Comparison of ENCODE assay signal across 28 mouse cellular contexts in genomic region chr8:4211097-4211496, GRCm38 (mm10). TPM values are rescaled to one million over a fixed set of nuclear protein-coding genes. Genes with fewer than 3 reads are reported as not detected.
DNase-seq lines count a peak whose midpoint lies in the region; ATAC-seq and TF ChIP-seq lines count a peak whose summit lies in the region.
"Had no signal": no experiment of that assay in that cellular context is flagged by ENCODE, and none has a peak within 500 bp of the region (broad histone marks: within the 10 kb centered on the region; RNA-seq: fewer than 3 reads in every experiment).

No protein-coding gene starts in this region.

- H3K4me1 ChIP-seq in intestine, postnatal 0 days (replicated peaks; ENCODE audit: control insufficient read depth, insufficient read depth, low read length): peaks cover 11% of the 10 kb centered on the region
- H3K4me1 ChIP-seq in intestine, embryonic 15.5 days (replicated peaks): peaks cover 44% of the 10 kb centered on the region
- H3K4me1 ChIP-seq in midbrain, embryonic 14.5 days (ENCODE audit: control insufficient read depth, insufficient read depth, low read length): peaks cover 35% of the 10 kb centered on the region
- peaks cover 33% of the 10 kb centered on the region for H3K4me1 ChIP-seq in midbrain, embryonic 16.5 days (ENCODE audit: control insufficient read depth, insufficient read depth, low read length)
- H3K4me1 ChIP-seq in MEL (ENCODE audit: control insufficient read depth in 1 of 2, insufficient read depth in 2 of 2, low read length in 2 of 2): peaks cover 2 to 15% of the 10 kb centered on the region in 2 experiments; a peak in 3 of 4 replicates

- no peak for DNase-seq in midbrain, embryonic 14.5 days
- peak; percentile 41 for DNase-seq in MEL (ENCODE audit: low read depth, low spot score)
- DNase-seq in naive thymus-derived CD4-positive, alpha-beta T cell, adult 2 months (ENCODE audit: low read depth): peak; percentile 30
- DNase-seq in cerebellum, adult 11 months: no peak
- DNase-seq in right cerebral cortex, postnatal 4 days: no peak
- DNase-seq: adrenal gland, postnatal 36 days; cerebellum, adult 9-10 months; heart, postnatal 10 days; kidney, adult 18-20 months; layer of hippocampus, postnatal 36 days; liver; lung, adult 18-20 months; right cerebral cortex, postnatal 14 days; thymus, adult 2 months had no signal

- no peak overlapping the region for H3K9ac ChIP-seq in intestine, postnatal 0 days (ENCODE audit: low read depth, low read length)
- no peak overlapping the region for H3K9ac ChIP-seq in intestine, embryonic 15.5 days
- H3K9ac ChIP-seq in midbrain, embryonic 14.5 days (replicated peaks; ENCODE audit: low read length): no peak overlapping the region
- no peak overlapping the region for H3K9ac ChIP-seq in midbrain, embryonic 16.5 days (ENCODE audit: low read depth, low read length)
- no peak overlapping the region for H3K9ac ChIP-seq in MEL (ENCODE audit: control insufficient read depth, low read depth, low read length, poor library complexity, severe bottlenecking)
- H3K9ac ChIP-seq: forebrain, embryonic 15.5 days; hindbrain, embryonic 14.5 days; neural tube, embryonic 12.5 days; stomach, embryonic 15.5 days had no signal

- no peak overlapping the region for H3K4me3 ChIP-seq in intestine, postnatal 0 days (ENCODE audit: low read depth, low read length)
- H3K4me3 ChIP-seq in intestine, embryonic 15.5 days (replicated peaks): no peak overlapping the region
- H3K4me3 ChIP-seq in midbrain, embryonic 14.5 days (replicated peaks; ENCODE audit: low read depth, low read length): no peak overlapping the region
- H3K4me3 ChIP-seq in midbrain, embryonic 16.5 days (ENCODE audit: low read depth, low read length): no peak overlapping the region
- no peak overlapping the region for H3K4me3 ChIP-seq in MEL (ENCODE audit: control insufficient read depth in 1 of 2, insufficient read depth in 1 of 2, low read depth in 2 of 2, low read length in 2 of 2)
- H3K4me3 ChIP-seq: forebrain, embryonic 15.5 days; heart, embryonic 10.5 days; neural tube, embryonic 12.5 days; stomach, embryonic 15.5 days had no signal

- peak; percentile 18; the same call in 1 of the 2 replicates for TF ChIP-seq CTCF in intestine, postnatal 0 days (IDR thresholded peaks at IDR 0.05; ENCODE audit: low read depth)
- TF ChIP-seq CTCF in MEL (IDR thresholded peaks at IDR 0.05 in 2 of 3, conservative IDR thresholded peaks at IDR 0.05 in 1 of 3; ENCODE audit: control insufficient read depth in 1 of 3, insufficient read depth in 1 of 3, low read depth in 2 of 3, low read length in 3 of 3, poor library complexity in 1 of 3, severe bottlenecking in 1 of 3): peak in 2 of 3 experiments; percentile 7 to 30; a peak in 2 of 6 replicates

- H3K27me3 ChIP-seq in intestine, postnatal 0 days (replicated peaks; ENCODE audit: control insufficient read depth, insufficient read depth, low read length): peaks cover 4% of the 10 kb centered on the region
- H3K27me3 ChIP-seq in intestine, embryonic 15.5 days (replicated peaks): peaks cover 7% of the 10 kb centered on the region
- no peaks in the 10 kb centered on the region for H3K27me3 ChIP-seq in midbrain, embryonic 14.5 days (ENCODE audit: control insufficient read depth, insufficient read depth, low read length)
- H3K27me3 ChIP-seq in midbrain, embryonic 16.5 days (ENCODE audit: control insufficient read depth, insufficient read depth, low read depth, low read length): no peaks in the 10 kb centered on the region
- H3K27me3 ChIP-seq in MEL (ENCODE audit: control insufficient read depth in 1 of 2, insufficient read depth in 2 of 2, low read length in 2 of 2): no peaks in the 10 kb centered on the region
- H3K27me3 ChIP-seq: CH12.LX; forebrain, embryonic 15.5 days had no signal

- no peak for TF ChIP-seq POLR2A in MEL (IDR thresholded peaks at IDR 0.05; ENCODE audit: control insufficient read depth in 1 of 2, insufficient read depth in 1 of 2, low read depth in 1 of 2, low read length in 2 of 2, poor library complexity in 1 of 2)

- no peaks in the 10 kb centered on the region for H3K79me2 ChIP-seq in MEL (ENCODE audit: control insufficient read depth, insufficient read depth, low read length, poor library complexity)

- TF ChIP-seq RAD21 in MEL (IDR thresholded peaks at IDR 0.05; ENCODE audit: low read depth, low read length): peak; percentile 3; the same call in 1 of the 2 replicates

- H3K9me3 ChIP-seq in intestine, postnatal 0 days (ENCODE audit: control insufficient read depth): no peaks in the 10 kb centered on the region
- no peaks in the 10 kb centered on the region for H3K9me3 ChIP-seq in intestine, embryonic 15.5 days
- H3K9me3 ChIP-seq in midbrain, embryonic 14.5 days (ENCODE audit: control insufficient read depth, low read length): no peaks in the 10 kb centered on the region
- H3K9me3 ChIP-seq in midbrain, embryonic 16.5 days (replicated peaks; ENCODE audit: control insufficient read depth, low read length, poor library complexity, severe bottlenecking): no peaks in the 10 kb centered on the region; the same call in 1 of the 2 replicates
- H3K9me3 ChIP-seq in MEL (replicated peaks; ENCODE audit: insufficient read depth, low read length): no peaks in the 10 kb centered on the region
- H3K9me3 ChIP-seq: forebrain, embryonic 15.5 days; heart, embryonic 10.5 days; neural tube, embryonic 12.5 days; stomach, embryonic 15.5 days had no signal

- ATAC-seq in intestine, postnatal 0 days: no peak
- ATAC-seq in intestine, embryonic 15.5 days: no peak
- ATAC-seq in midbrain, embryonic 14.5 days (ENCODE audit: low FRiP score, low TSS enrichment): no peak
- ATAC-seq in midbrain, embryonic 16.5 days: no peak
- ATAC-seq: forebrain, embryonic 15.5 days had no signal

- no peak for TF ChIP-seq EP300 in MEL (IDR thresholded peaks at IDR 0.05; ENCODE audit: low read depth in 1 of 2, low read length in 2 of 2)

- H3K27ac ChIP-seq in intestine, postnatal 0 days (ENCODE audit: low read depth, low read length): no peak overlapping the region
- H3K27ac ChIP-seq in intestine, embryonic 15.5 days: no peak overlapping the region
- no peak overlapping the region for H3K27ac ChIP-seq in midbrain, embryonic 14.5 days (replicated peaks; ENCODE audit: low read depth, low read length)
- H3K27ac ChIP-seq in midbrain, embryonic 16.5 days (ENCODE audit: low read length): no peak overlapping the region
- no peak overlapping the region for H3K27ac ChIP-seq in MEL (ENCODE audit: control insufficient read depth, low read depth, low read length)
- H3K27ac ChIP-seq: forebrain, embryonic 15.5 days; heart, embryonic 10.5 days; hindbrain, embryonic 14.5 days; kidney, postnatal 0 days; macrophage; neural tube, embryonic 12.5 days; stomach, embryonic 15.5 days had no signal

- H3K4me2 ChIP-seq in intestine, postnatal 0 days (replicated peaks; ENCODE audit: low read depth): no peak overlapping the region
- H3K4me2 ChIP-seq in intestine, embryonic 15.5 days (replicated peaks): no peak overlapping the region
- H3K4me2 ChIP-seq in midbrain, embryonic 14.5 days (ENCODE audit: low read length): peak overlapping the region; percentile 17
- no peak overlapping the region for H3K4me2 ChIP-seq in midbrain, embryonic 16.5 days (ENCODE audit: low read length)
- H3K4me2 ChIP-seq: forebrain, embryonic 15.5 days; hindbrain, embryonic 14.5 days; neural tube, embryonic 12.5 days; stomach, embryonic 15.5 days had no signal

- 77% methylated on average over 6 of the region's 6 CpGs for WGBS in intestine, postnatal 0 days
- WGBS in intestine, embryonic 15.5 days: 76% methylated on average over 6 of the region's 6 CpGs
- WGBS in midbrain, embryonic 14.5 days: 70% methylated on average over 6 of the region's 6 CpGs
- WGBS in midbrain, embryonic 16.5 days: 64% methylated on average over 6 of the region's 6 CpGs

- H3K36me3 ChIP-seq in intestine, postnatal 0 days (ENCODE audit: control insufficient read depth, insufficient read depth): 0 out of 2 replicates have a peak, but pooled peaks cover 5% of the 10 kb centered on the region
- peaks cover 9% of the 10 kb centered on the region; the same call in 1 of the 2 replicates for H3K36me3 ChIP-seq in intestine, embryonic 15.5 days
- peaks cover 63% of the 10 kb centered on the region for H3K36me3 ChIP-seq in midbrain, embryonic 14.5 days (ENCODE audit: control insufficient read depth, insufficient read depth, low read length)
- H3K36me3 ChIP-seq in midbrain, embryonic 16.5 days (ENCODE audit: control insufficient read depth, insufficient read depth, low read length): peaks cover 22% of the 10 kb centered on the region
- no peaks in the 10 kb centered on the region; a peak in 1 of 4 replicates for H3K36me3 ChIP-seq in MEL (ENCODE audit: control insufficient read depth in 1 of 2, insufficient read depth in 2 of 2, low read length in 2 of 2)
- H3K36me3 ChIP-seq: heart, embryonic 10.5 days; stomach, embryonic 15.5 days had no signal

RNA-seq across cellular contexts. Expression of gene Prr36, which starts 6.2 kb away (rescaled TPM):
- polyA plus RNA-seq in intestine, postnatal 0 days (2015; fragmentation: Nextera tagmentation; extraction: Ambion mirVana): 0.99 and 1.1 TPM in 2 replicates
- 3.9 and 4.3 TPM in 2 replicates for polyA plus RNA-seq in intestine, embryonic 15.5 days (2015; fragmentation: Nextera tagmentation; extraction: Ambion mirVana)
- polyA plus RNA-seq in midbrain, embryonic 14.5 days (2014; fragmentation: Nextera tagmentation; extraction: Ambion mirVana): 51.8 and 67.1 TPM in 2 replicates
- 51.2 and 58.5 TPM in 2 replicates for polyA plus RNA-seq in midbrain, embryonic 16.5 days (2015; fragmentation: Nextera tagmentation; extraction: Ambion mirVana)
- total RNA-seq in MEL (2012; rRNA removed): 0.03 and 0.08 TPM in 2 replicates
- under 1 TPM in 1 of 2 experiments, not detected in 1; 0.58 TPM for polyA plus RNA-seq in MEL (2012; ENCODE audit: insufficient read depth in 1 of 2, insufficient read length in 2 of 2, low read depth in 1 of 2, low replicate concordance in 2 of 2, missing spikeins in 1 of 2)
- total RNA-seq: gastrocnemius, adult 18-20 months had no signal

RNA-seq across cellular contexts. Expression of gene Lrrc8e, which starts 15.5 kb away (rescaled TPM):
- 2.8 and 3.3 TPM in 2 replicates for polyA plus RNA-seq in intestine, postnatal 0 days (2015; fragmentation: Nextera tagmentation; extraction: Ambion mirVana)
- polyA plus RNA-seq in intestine, embryonic 15.5 days (2015; fragmentation: Nextera tagmentation; extraction: Ambion mirVana): 2.2 and 2.8 TPM in 2 replicates
- 0.07 TPM in 1 of 2 replicates, not detected in the other for polyA plus RNA-seq in midbrain, embryonic 14.5 days (2014; fragmentation: Nextera tagmentation; extraction: Ambion mirVana)
- 0.05 TPM in 1 of 2 replicates, not detected in the other for polyA plus RNA-seq in midbrain, embryonic 16.5 days (2015; fragmentation: Nextera tagmentation; extraction: Ambion mirVana)
- 0.35 and 0.49 TPM in 2 replicates for total RNA-seq in MEL (2012; rRNA removed)
- polyA plus RNA-seq in MEL (2012; ENCODE audit: insufficient read depth in 1 of 2, insufficient read length in 2 of 2, low read depth in 1 of 2, low replicate concordance in 2 of 2, missing spikeins in 1 of 2): under 1 TPM in 1 of 2 experiments, not detected in 1; 0.36 TPM
- total RNA-seq: common myeloid progenitor, adult 5-6 weeks; gastrocnemius, adult 18-20 months; layer of hippocampus, postnatal 36 days; left cerebral cortex, postnatal 25 days had no signal
- polyA plus RNA-seq: forebrain, embryonic 15.5 days; macrophage had no signal

RNA-seq across cellular contexts. Expression of gene Map2k7, which starts 27.4 kb away (rescaled TPM):
- 14.3 and 16.6 TPM in 2 replicates for polyA plus RNA-seq in intestine, postnatal 0 days (2015; fragmentation: Nextera tagmentation; extraction: Ambion mirVana)
- polyA plus RNA-seq in intestine, embryonic 15.5 days (2015; fragmentation: Nextera tagmentation; extraction: Ambion mirVana): 24.1 and 25.3 TPM in 2 replicates
- polyA plus RNA-seq in midbrain, embryonic 14.5 days (2014; fragmentation: Nextera tagmentation; extraction: Ambion mirVana): 21.9 and 30.1 TPM in 2 replicates
- polyA plus RNA-seq in midbrain, embryonic 16.5 days (2015; fragmentation: Nextera tagmentation; extraction: Ambion mirVana): 26.8 and 29.9 TPM in 2 replicates
- 25.8 and 26.3 TPM in 2 replicates for total RNA-seq in MEL (2012; rRNA removed)
- polyA plus RNA-seq in MEL (2012; ENCODE audit: insufficient read depth in 1 of 2, insufficient read length in 2 of 2, low read depth in 1 of 2, low replicate concordance in 2 of 2, missing spikeins in 1 of 2): 100 to 1,000 TPM in 1 of 2 experiments, not detected in 1; 115 TPM

RNA-seq across cellular contexts. Expression of gene Gm49320, which starts 27.6 kb away (rescaled TPM):
- 0.20 and 0.74 TPM in 2 replicates for polyA plus RNA-seq in intestine, postnatal 0 days (2015; fragmentation: Nextera tagmentation; extraction: Ambion mirVana)
- polyA plus RNA-seq in intestine, embryonic 15.5 days (2015; fragmentation: Nextera tagmentation; extraction: Ambion mirVana): 0.34 and 0.87 TPM in 2 replicates
- 0.70 and 0.80 TPM in 2 replicates for polyA plus RNA-seq in midbrain, embryonic 14.5 days (2014; fragmentation: Nextera tagmentation; extraction: Ambion mirVana)
- polyA plus RNA-seq in midbrain, embryonic 16.5 days (2015; fragmentation: Nextera tagmentation; extraction: Ambion mirVana): 0.73 and 1.8 TPM in 2 replicates
- not detected in 2 replicates for total RNA-seq in MEL (2012; rRNA removed)
- 1 to 10 TPM in 1 of 2 experiments, not detected in 1; 2.0 TPM for polyA plus RNA-seq in MEL (2012; ENCODE audit: insufficient read depth in 1 of 2, insufficient read length in 2 of 2, low read depth in 1 of 2, low replicate concordance in 2 of 2, missing spikeins in 1 of 2)
- total RNA-seq: common myeloid progenitor, adult 5-6 weeks had no signal
- polyA plus RNA-seq: heart, embryonic 10.5 days had no signal

RNA-seq across cellular contexts. Expression of gene Tgfbr3l, which starts 36.9 kb away (rescaled TPM):
- polyA plus RNA-seq in intestine, postnatal 0 days (2015; fragmentation: Nextera tagmentation; extraction: Ambion mirVana): 0.87 and 2.1 TPM in 2 replicates
- polyA plus RNA-seq in intestine, embryonic 15.5 days (2015; fragmentation: Nextera tagmentation; extraction: Ambion mirVana): 2.3 and 3.0 TPM in 2 replicates
- 4.6 and 5.0 TPM in 2 replicates for polyA plus RNA-seq in midbrain, embryonic 14.5 days (2014; fragmentation: Nextera tagmentation; extraction: Ambion mirVana)
- 4.1 and 5.2 TPM in 2 replicates for polyA plus RNA-seq in midbrain, embryonic 16.5 days (2015; fragmentation: Nextera tagmentation; extraction: Ambion mirVana)
- 2.2 TPM in 2 replicates for total RNA-seq in MEL (2012; rRNA removed)
- polyA plus RNA-seq in MEL (2012; ENCODE audit: insufficient read depth in 1 of 2, insufficient read length in 2 of 2, low read depth in 1 of 2, low replicate concordance in 2 of 2, missing spikeins in 1 of 2): 10 to 100 TPM in 1 of 2 experiments, not detected in 1; 14.2 TPM

Comparison
In these comparisons a context has a peak if more than half of its experiments do, and no peak if none do; other contexts are left out.
1. DNase-seq: peak in MEL (single experiment) and naive thymus-derived CD4-positive, alpha-beta T cell, adult 2 months (single experiment); none in midbrain, embryonic 14.5 days (single experiment), cerebellum, adult 11 months (single experiment) and right cerebral cortex, postnatal 4 days (single experiment).